Mouse (Mus musculus): ENCODE results near the gene St3gal5.

DNA sequence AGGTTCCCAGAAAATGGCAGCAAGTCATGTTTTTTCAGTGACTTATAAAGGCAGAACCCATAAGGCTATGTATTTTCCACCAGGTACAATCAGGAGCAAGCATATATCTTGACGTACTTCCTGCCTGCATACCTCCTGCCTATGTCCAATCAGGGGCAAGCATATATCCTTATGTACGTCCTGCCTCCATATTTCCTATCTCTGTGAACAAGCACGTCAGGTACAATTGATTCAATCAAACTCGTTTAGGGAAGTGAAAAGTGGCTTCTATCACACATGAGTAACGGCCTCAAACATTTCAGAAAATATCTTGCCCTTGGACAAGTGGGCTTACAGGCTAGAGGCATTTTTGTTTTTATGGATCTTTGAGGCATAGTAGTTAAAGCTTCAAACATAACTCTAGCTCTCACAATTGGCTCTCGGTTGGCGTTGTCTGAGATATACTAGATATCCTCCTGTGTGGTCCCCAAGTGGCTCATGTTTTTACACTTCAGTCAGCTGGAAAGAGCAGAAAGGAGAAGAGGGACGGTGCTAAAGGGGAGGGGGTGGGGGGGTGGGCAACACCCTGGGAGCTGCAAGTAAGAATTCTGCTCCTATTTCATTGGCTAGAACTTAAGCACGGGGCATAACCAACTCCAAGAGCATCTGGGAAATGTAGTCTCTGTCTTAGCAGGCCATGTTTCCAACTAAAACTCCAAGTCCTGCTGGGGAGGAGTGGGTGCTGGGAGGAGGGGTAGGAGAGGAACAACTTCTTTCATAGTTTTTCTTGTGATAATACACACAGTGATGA lies 28.9 kb downstream of the St3gal5 start:
- no peak for TF ChIP-seq POLR2A (IDR thresholded peaks at IDR 0.05; ENCODE audit: borderline replicate concordance, low read depth, low read length)
- TF ChIP-seq CTCF (IDR thresholded peaks at IDR 0.05; ENCODE audit: low read depth, low read length), result no peak
